Mouse (Mus musculus): ENCODE measurements around the gene Lyrm7. TPM values are rescaled to one million over a fixed set of nuclear protein-coding genes. Genes with fewer than 3 reads are reported as not detected.

The Lyrm7 gene
- polyA plus RNA-seq, 1 experiment from 2014 or later, result 10.9 TPM

DNA sequence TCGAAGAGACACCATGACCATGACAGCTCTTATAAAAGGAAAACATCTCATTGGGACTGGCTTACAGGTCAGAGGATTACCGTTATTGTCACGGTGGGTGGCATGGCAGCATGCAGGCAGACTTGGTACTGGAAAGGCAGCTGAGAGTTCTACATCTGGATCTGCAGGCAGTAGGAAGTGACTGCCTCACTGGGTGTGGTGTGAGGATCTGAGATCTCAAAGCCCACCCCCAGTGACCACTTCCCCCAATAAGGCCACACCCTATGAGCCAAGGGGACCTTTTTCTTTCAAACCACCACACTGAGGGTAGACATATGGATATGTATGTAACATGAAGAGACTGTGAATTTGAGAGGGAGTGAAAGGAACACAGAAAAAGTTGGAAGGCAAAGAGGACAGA lies 66.0 kb downstream of the Lyrm7 start:
- no peaks in the 10 kb centered on the region for H3K4me1 ChIP-seq
- H3K27ac ChIP-seq (replicated peaks), result no peak overlapping the region
- no peak overlapping the region for H3K4me2 ChIP-seq (replicated peaks)
- WGBS, result 82% methylated on average over 3 of the region's 3 CpGs
- no peak for ATAC-seq (ENCODE audit: insufficient number of reproducible peaks, low FRiP score, low TSS enrichment, low read depth)
- no peaks in the 10 kb centered on the region for H3K36me3 ChIP-seq
- H3K9me3 ChIP-seq (replicated peaks), result no peaks in the 10 kb centered on the region
- no peak overlapping the region for H3K4me3 ChIP-seq (replicated peaks)
- no peaks in the 10 kb centered on the region for H3K27me3 ChIP-seq
- no peak overlapping the region for H3K9ac ChIP-seq

DNA sequence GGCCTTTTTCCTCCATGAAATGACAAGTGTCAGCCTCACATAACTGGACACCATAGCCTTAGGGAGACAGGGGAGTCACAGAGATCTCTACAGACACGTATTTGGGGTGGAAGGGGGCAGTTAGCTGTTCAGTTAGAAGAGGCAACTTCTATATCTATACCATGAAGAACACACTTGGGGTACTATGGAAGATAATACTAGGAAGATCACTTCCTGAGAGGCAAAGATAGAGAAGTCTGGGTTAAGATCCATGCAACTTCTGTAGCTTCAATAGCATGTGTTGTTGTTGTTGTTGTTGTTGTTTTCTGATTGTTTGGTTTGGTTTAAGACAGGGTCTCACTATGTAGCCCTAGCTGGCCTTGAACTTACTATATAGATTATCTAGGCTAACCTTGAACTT lies 67.5 kb downstream of the Lyrm7 start:
- Histone ChIP-seq H3K4me1 (no peaks in the 10 kb centered on the region), H3K27me3 (no peaks in the 10 kb centered on the region), H3K4me2 (replicated peaks) (no peak overlapping the region), H3K4me3 (replicated peaks) (no peak overlapping the region), H3K9me3 (replicated peaks) (no peaks in the 10 kb centered on the region), H3K9ac (no peak overlapping the region), H3K27ac (replicated peaks) (no peak overlapping the region), H3K36me3 (no peaks in the 10 kb centered on the region)
- ATAC-seq (ENCODE audit: insufficient number of reproducible peaks, low FRiP score, low TSS enrichment, low read depth), result no peak
- 50% methylated on average over 1 of the region's 1 CpGs for WGBS

DNA sequence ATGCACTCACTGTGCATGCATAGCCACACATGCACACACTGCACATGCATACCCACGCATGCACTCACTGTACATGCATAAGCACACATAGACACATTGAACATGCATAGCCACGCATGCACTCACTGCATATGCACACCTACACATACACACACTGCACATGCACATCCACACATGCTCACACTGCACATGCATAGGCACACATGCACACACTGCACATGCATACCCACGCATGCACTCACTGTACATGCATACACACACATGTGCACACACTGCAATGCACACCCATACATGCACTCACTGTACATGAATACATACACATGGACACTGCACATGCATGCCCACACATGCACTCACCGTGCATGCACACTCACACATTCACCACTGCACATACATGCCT lies 69.3 kb downstream of the Lyrm7 start:
- ATAC-seq (ENCODE audit: insufficient number of reproducible peaks, low FRiP score, low TSS enrichment, low read depth), result no peak
- no peak overlapping the region for H3K9ac ChIP-seq
- H3K4me3 ChIP-seq (replicated peaks), result no peak overlapping the region
- 0 out of 2 replicates have a peak, but pooled peaks cover under 1% of the 10 kb centered on the region for H3K4me1 ChIP-seq
- WGBS, result 92% methylated on average over 4 of the region's 4 CpGs
- no peaks in the 10 kb centered on the region for H3K36me3 ChIP-seq
- no peaks in the 10 kb centered on the region for H3K9me3 ChIP-seq (replicated peaks)
- H3K27ac ChIP-seq (replicated peaks), result no peak overlapping the region
- no peaks in the 10 kb centered on the region for H3K27me3 ChIP-seq
- H3K4me2 ChIP-seq (replicated peaks), result no peak overlapping the region

DNA sequence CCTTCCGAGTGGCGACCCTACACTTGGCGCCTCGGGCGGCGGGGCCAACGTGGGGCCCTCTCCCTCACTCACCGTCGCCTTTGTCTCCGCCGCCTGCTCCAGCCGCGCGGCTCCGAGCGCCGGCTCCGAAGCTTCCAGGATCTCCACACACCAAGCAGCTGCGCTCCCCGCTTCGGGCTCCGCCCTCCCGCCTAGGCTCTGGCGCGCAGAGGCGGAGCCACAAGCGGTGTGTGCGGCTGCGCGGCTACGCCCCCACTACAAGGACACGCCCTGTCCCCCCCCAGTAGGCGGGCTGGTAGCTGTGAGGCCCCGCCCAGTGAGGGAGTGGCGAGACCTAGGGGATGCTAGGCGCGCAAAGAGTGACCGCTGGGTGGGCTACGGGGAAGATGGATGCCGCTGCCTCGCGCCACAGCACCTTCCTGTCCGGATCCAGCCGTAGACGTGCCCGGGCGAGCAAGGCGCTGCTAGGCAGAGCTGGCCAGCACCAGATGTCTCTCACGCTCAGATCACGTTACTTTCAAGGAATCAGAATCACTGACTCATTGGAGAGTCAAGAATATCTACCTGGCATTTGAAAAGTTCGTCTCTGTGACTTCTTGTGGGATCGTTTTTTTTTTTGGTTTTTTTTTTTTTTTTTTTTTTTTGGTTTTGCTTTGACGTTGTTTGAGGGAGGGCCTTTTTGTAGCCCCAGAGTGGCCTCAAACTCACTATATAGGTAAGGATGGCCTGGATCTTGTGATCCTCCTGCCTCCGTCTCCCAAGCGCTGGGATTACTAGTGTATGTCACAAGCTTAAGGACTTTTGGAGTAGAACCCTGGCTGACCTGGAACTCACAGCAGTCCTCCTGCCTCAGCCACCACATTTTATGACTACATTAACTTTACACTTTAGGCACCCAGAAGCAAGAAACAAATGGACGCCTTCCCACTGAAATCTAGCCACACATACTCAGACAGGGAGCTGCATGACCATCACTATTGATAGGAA lies 72.9 kb downstream of the Lyrm7 start, which contains the start of gene Cdc42se2:
Gene Cdc42se2, minus strand, starts transcription at position 188 of the 987 bp plus-strand sequence.
- peak; percentile 98 for ATAC-seq (ENCODE audit: insufficient number of reproducible peaks, low FRiP score, low TSS enrichment, low read depth)
- H3K9me3 ChIP-seq (replicated peaks), result no peaks in the 10 kb centered on the region
- H3K4me2 ChIP-seq (replicated peaks), result peak within 1 kb of the TSS; percentile 74
- peak within 1 kb of the TSS; percentile 99 for H3K27ac ChIP-seq (replicated peaks)
- peak within 1 kb of the TSS; percentile 92 for H3K9ac ChIP-seq
- peak within 1 kb of the TSS; percentile 85 for H3K4me3 ChIP-seq (replicated peaks)
- H3K4me1 ChIP-seq, result peaks cover 6% of the 10 kb centered on the region
- peaks cover 3% of the 10 kb centered on the region; the same call in 1 of the 2 replicates for H3K36me3 ChIP-seq
- no peaks in the 10 kb centered on the region for H3K27me3 ChIP-seq
- 3% methylated on average over 56 of the region's 56 CpGs for WGBS

DNA sequence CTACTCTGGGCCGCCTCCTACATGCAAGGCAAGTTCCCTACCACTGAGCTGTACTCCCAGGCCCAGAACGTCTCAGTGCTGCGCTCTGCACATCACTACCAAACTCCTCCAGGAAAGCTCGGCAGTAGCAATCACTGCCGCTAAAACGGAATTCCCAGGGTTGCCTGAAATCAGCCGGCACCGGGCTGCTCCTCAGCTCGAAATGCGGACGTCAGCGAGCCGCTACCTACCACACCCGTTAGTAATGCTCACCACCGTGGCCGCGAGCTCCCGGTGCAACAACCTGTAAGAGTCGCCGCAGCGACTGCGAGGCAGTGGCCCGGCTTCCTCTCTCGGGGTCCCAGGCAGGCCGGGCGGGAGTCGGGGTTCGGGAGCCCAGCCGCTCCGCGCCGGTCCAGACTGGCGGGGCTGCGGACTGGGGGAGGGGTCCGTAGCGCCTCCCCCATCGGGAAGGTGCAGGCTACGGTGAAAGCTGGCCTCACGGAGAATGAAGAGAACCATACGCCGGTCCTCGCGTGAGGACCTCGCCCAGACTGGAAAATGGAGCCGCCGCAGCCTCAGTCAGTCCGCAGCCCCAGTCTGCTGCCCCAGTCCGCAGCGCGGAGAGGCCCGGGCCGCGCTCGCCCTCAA lies 73.7 kb downstream of the Lyrm7 start:
- no peaks in the 10 kb centered on the region for H3K27me3 ChIP-seq

DNA sequence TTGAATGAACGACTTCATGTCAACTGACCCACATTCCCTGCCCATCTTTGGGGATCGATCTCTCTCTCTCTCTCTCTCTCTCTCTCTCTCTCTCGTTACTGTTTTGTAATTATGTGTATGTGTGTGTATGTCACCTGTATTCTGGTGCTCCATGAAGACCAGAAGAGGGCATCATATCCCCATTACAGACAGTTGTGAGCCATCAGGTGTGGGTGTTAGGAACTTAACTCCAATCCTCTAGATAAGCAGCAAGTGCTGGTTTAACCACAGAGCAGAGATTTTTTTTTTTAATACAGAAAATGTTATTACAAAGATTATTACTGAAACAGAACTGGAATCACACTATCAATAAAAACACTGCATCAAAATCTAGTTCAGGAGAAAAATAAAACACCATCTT lies 75.2 kb downstream of the Lyrm7 start:
- ATAC-seq (ENCODE audit: insufficient number of reproducible peaks, low FRiP score, low TSS enrichment, low read depth), result no peak
- WGBS, result 93% methylated on average over 3 of the region's 3 CpGs
- peaks cover 3% of the 10 kb centered on the region; the same call in 1 of the 2 replicates for H3K36me3 ChIP-seq
- no peaks in the 10 kb centered on the region for H3K9me3 ChIP-seq (replicated peaks)
- no peak overlapping the region for H3K4me3 ChIP-seq (replicated peaks)
- no peaks in the 10 kb centered on the region for H3K27me3 ChIP-seq
- H3K4me2 ChIP-seq (replicated peaks), result no peak overlapping the region
- H3K4me1 ChIP-seq, result peaks cover 6% of the 10 kb centered on the region
- no peak overlapping the region for H3K9ac ChIP-seq
- no peak overlapping the region for H3K27ac ChIP-seq (replicated peaks)

More for the DNA sequence above, 73.7 kb downstream of the Lyrm7 start:
- peak overlapping the region; percentile 92 for H3K9ac ChIP-seq
- WGBS, result under 1% methylated on average over 51 of the region's 54 CpGs
- H3K27ac ChIP-seq (replicated peaks), result peak overlapping the region; percentile 99
- peak overlapping the region; percentile 85 for H3K4me3 ChIP-seq (replicated peaks)
- peaks cover 3% of the 10 kb centered on the region; the same call in 1 of the 2 replicates for H3K36me3 ChIP-seq
- H3K4me2 ChIP-seq (replicated peaks), result peak overlapping the region; percentile 74
- no peaks in the 10 kb centered on the region for H3K9me3 ChIP-seq (replicated peaks)
- peaks cover 6% of the 10 kb centered on the region for H3K4me1 ChIP-seq
- peak; percentile 84 for ATAC-seq (ENCODE audit: insufficient number of reproducible peaks, low FRiP score, low TSS enrichment, low read depth)

DNA sequence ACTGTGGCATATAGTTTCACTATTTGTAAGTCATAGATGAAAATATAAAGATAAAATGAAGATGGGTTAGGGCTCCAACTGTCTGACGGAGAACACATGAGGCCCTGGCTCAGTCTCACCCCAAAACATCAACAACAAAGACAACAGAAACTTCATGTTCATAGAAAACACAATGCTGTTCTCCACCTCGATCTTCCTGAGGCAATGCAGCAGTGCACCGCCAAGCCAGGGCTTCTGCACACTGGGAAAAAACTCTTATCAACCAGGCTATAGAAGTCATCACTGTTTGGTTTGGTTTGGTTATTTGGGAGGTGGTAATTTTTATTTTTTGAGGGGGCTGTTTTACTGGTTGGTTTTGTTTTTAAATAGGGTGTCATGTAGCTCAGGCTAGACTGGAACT lies 76.3 kb downstream of the Lyrm7 start:
- Histone ChIP-seq H3K9ac (no peak overlapping the region), H3K4me3 (replicated peaks) (no peak overlapping the region), H3K27ac (replicated peaks) (no peak overlapping the region), H3K9me3 (replicated peaks) (no peaks in the 10 kb centered on the region), H3K4me1 (peaks cover 6% of the 10 kb centered on the region), H3K36me3 (peaks cover 3% of the 10 kb centered on the region; the same call in 1 of the 2 replicates), H3K4me2 (replicated peaks) (no peak overlapping the region), H3K27me3 (no peaks in the 10 kb centered on the region)
- ATAC-seq (ENCODE audit: insufficient number of reproducible peaks, low FRiP score, low TSS enrichment, low read depth), result no peak
- 93% methylated on average over 3 of the region's 3 CpGs for WGBS

DNA sequence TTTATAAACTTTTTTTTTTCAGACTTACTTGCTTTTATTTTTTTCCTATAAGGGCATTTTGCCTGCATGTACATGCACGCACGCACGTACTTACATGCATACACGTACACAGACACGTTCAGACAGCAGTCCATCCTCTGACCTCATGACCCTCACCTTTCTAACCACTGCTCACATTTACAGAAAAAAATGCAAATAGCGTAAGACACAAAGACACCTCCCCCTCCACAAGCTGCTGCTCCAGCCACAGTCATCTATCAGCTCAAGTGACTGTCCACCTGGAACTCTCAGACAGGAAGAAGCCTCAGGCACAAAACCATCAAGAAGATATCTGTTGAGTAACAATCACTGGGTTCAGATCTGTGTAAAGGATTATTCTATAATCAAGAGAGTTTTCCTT lies 78.5 kb downstream of the Lyrm7 start:
- Histone ChIP-seq H3K27me3 (no peaks in the 10 kb centered on the region), H3K4me2 (replicated peaks) (no peak overlapping the region), H3K27ac (replicated peaks) (no peak overlapping the region), H3K4me1 (peaks cover 6% of the 10 kb centered on the region), H3K9me3 (replicated peaks) (no peaks in the 10 kb centered on the region), H3K4me3 (replicated peaks) (no peak overlapping the region), H3K36me3 (peaks cover 3% of the 10 kb centered on the region; the same call in 1 of the 2 replicates), H3K9ac (no peak overlapping the region)
- 75% methylated on average over 6 of the region's 6 CpGs for WGBS
- ATAC-seq (ENCODE audit: insufficient number of reproducible peaks, low FRiP score, low TSS enrichment, low read depth), result no peak

DNA sequence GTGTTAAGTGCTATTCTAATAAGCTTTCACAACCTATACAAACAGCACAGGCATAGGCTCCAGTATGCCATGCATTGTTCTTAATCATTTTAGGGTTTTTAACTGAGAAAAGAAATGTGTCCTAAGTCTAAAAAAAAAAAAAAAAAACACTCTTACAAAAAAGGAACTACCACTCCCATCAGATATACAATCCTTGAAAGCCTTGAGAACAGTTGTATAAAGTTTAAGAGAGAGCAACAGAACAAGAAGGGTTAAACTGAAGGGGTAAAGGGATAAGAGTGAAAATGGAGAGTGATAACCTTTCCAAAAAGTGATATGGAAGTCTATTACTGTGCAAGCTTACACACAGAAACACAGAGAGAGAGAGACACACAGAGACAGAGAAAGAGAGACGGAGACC lies 80.8 kb downstream of the Lyrm7 start:
- Histone ChIP-seq H3K9me3 (replicated peaks) (no peaks in the 10 kb centered on the region), H3K4me3 (replicated peaks) (no peak overlapping the region), H3K27ac (replicated peaks) (no peak overlapping the region), H3K27me3 (no peaks in the 10 kb centered on the region), H3K36me3 (no peaks in the 10 kb centered on the region), H3K9ac (no peak overlapping the region), H3K4me1 (peaks cover 8% of the 10 kb centered on the region; the same call in 1 of the 2 replicates), H3K4me2 (replicated peaks) (no peak overlapping the region)
- WGBS, result 76% methylated on average over 1 of the region's 1 CpGs
- ATAC-seq (ENCODE audit: insufficient number of reproducible peaks, low FRiP score, low TSS enrichment, low read depth), result no peak

DNA sequence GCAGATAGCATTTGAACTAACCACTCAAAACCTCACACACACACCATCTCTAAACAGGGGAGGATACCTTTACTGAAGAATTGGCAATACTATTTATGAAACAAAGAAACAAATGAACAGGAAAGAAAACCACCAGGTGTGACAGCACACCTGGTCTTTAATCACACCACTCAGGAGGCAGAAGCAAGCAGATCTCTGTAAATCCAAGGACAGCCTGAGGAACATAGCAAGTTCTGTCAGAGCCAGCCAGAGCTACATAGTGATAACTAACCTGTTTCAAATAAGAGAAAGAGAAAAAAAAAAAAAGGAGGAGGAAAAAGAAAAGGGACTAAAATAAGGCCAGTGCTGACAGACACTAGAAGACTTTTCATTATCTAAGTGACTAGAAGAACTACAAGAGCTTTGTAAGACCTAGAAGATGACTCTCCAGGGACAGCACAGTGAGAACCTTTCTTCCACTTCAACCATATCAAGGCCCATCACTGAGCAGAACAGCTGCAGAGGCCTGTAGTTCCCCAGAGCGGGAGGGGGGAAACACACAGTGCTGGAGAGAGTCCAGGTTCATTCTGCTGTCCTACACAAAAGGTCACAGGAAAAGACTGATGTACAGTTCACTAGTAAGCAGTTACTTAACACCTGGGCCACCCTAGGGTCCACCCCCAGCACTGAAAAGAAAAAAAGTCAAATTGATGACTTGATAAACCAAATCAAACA lies 82.4 kb downstream of the Lyrm7 start:
- no peak for ATAC-seq (ENCODE audit: insufficient number of reproducible peaks, low FRiP score, low TSS enrichment, low read depth)

More for the DNA sequence above, 82.4 kb downstream of the Lyrm7 start:
- Histone ChIP-seq H3K9ac (no peak overlapping the region), H3K4me3 (replicated peaks) (no peak overlapping the region), H3K27ac (replicated peaks) (no peak overlapping the region), H3K4me2 (replicated peaks) (no peak overlapping the region), H3K27me3 (no peaks in the 10 kb centered on the region), H3K36me3 (no peaks in the 10 kb centered on the region), H3K4me1 (peaks cover 14% of the 10 kb centered on the region; the same call in 1 of the 2 replicates), H3K9me3 (replicated peaks) (no peaks in the 10 kb centered on the region)
- 70% methylated on average over 1 of the region's 1 CpGs for WGBS
